Mouse (Mus musculus) urinary bladder, postnatal 36 days (tissue): ENCODE data around the gene Dpp8.
"Not testable (repeated sequence)": the region's sequence is repeated elsewhere in the genome, so short reads cannot be mapped to it uniquely, and the experiment has no call there.

Experiments
- DNase-seq, 2 experiments: peaks; one replicate each; pipeline ENCODE4 v3.0.0; 2022; ENCODE audit warnings: low spot score in 2 of 2, mixed read lengths in 1 of 2

Gene Dpp8

GRCm38 (mm10) chr9:65021887-65022579 is 10.2 kb upstream of the Dpp8 start:
- no peak for DNase-seq

GRCm38 (mm10) chr9:65022580-65023135 is 9.6 kb upstream of the Dpp8 start:
- DNase-seq: no peak

GRCm38 (mm10) chr9:65023447-65023846 is 8.8 kb upstream of the Dpp8 start:
- DNase-seq: no peak

GRCm38 (mm10) chr9:65027241-65027640 is 5.0 kb upstream of the Dpp8 start:
- no peak for DNase-seq

GRCm38 (mm10) chr9:65028313-65028712 is 3.9 kb upstream of the Dpp8 start:
- no peak for DNase-seq

GRCm38 (mm10) chr9:65031355-65031754 is 859 bp upstream of the Dpp8 start:
- not testable (repeated sequence) for DNase-seq

GRCm38 (mm10) chr9:65031894-65032268 is 333 bp upstream of the Dpp8 start:
- DNase-seq: no peak

- DNase-seq: peak in 1 of 2 experiments; percentile 41
Measured at GRCm38 (mm10) chr9:65036456-65036855, 4.2 kb downstream of the Dpp8 start.

GRCm38 (mm10) chr9:65036861-65037260 is 4.6 kb downstream of the Dpp8 start:
- DNase-seq: no peak

- DNase-seq: no peak
Measured at GRCm38 (mm10) chr9:65041430-65041829, 9.2 kb downstream of the Dpp8 start.

- DNase-seq: no peak
Measured at GRCm38 (mm10) chr9:65046993-65047392, 14.8 kb downstream of the Dpp8 start.

- DNase-seq: no peak
Measured at GRCm38 (mm10) chr9:65049422-65049821, 17.2 kb downstream of the Dpp8 start.

GRCm38 (mm10) chr9:65050981-65051380 is 18.8 kb downstream of the Dpp8 start:
- no peak for DNase-seq

GRCm38 (mm10) chr9:65064251-65064650 is 32.0 kb downstream of the Dpp8 start:
- no peak for DNase-seq

- no peak for DNase-seq
Measured at GRCm38 (mm10) chr9:65070587-65070986, 38.4 kb downstream of the Dpp8 start.

- no peak for DNase-seq
Measured at GRCm38 (mm10) chr9:65073555-65073954, 41.3 kb downstream of the Dpp8 start.

GRCm38 (mm10) chr9:65074251-65074650 is 42.0 kb downstream of the Dpp8 start:
- DNase-seq: no peak

- DNase-seq: no peak
Measured at GRCm38 (mm10) chr9:65074855-65075493, 42.8 kb downstream of the Dpp8 start.

- no peak for DNase-seq
Measured at GRCm38 (mm10) chr9:65077536-65077935, 45.3 kb downstream of the Dpp8 start.

- DNase-seq: not testable (repeated sequence)
Measured at GRCm38 (mm10) chr9:65080141-65080540, 47.9 kb downstream of the Dpp8 start.

GRCm38 (mm10) chr9:65083075-65083765 is 51.0 kb downstream of the Dpp8 start:
- DNase-seq: no peak

- DNase-seq: peak in 1 of 2 experiments; percentile 34
Measured at GRCm38 (mm10) chr9:65084198-65084807, 52.1 kb downstream of the Dpp8 start.
